Mouse (Mus musculus): ENCODE data around the gene Anks6. TPM values are rescaled to one million over a fixed set of nuclear protein-coding genes. Genes with fewer than 3 reads are reported as not detected.

Anks6 gene
- polyA plus RNA-seq, 1 experiment from 2014 or later = 3.7 TPM

DNA sequence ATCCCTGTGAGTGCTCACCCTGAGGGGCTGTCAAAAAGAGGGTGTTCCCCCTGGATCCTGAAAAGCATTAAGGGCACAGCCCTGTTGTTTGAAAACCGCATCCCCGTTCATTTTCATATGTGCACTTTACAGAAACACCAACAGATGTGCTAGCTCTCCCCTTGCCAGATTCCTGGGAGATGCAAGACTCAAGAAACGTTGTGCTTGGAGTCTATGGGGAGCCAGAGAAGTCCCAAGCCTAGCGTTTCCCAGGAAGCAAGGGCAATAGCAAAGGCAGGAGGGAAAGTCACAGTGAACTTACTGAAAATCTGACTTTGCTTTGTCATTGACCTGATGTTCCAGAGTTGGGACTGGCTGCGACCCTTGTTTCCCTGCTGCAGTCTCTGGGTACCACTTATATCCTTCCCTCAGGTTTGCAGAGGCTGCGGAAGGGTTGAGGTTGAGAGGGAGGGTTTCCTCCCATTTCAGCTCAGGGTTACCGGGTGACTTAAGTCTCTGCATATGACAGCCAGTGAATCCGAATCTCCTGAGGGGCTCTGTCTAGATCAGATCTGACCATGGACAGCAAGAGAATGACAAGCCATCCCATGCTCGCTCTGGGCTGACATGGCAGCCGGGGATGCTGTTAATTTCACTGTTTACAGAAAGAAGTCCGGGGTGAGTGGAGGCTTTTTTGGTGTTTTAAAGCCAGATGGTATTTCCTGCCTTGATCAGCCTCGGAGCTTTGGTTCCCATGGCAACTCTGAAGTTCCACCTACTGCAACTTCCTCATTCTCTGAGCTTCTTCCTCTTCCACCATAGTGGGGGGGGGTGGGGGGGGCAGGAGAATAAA, 46.6 kb downstream of the Anks6 start:
- no peak overlapping the region for H3K27ac ChIP-seq (replicated peaks)
- ATAC-seq (ENCODE audit: low FRiP score, low TSS enrichment) (no peak; the same call in 1 of the 2 replicates), DNase-seq (ENCODE audit: low spot score) (no peak)
- H3K4me3 ChIP-seq (ENCODE audit: low read depth, low read length) = no peak overlapping the region
- no peak overlapping the region for H3K9ac ChIP-seq (ENCODE audit: low read length)
- WGBS = 40% methylated on average over 12 of the region's 12 CpGs
- no peak overlapping the region for H3K4me2 ChIP-seq (replicated peaks; ENCODE audit: low read depth)
- no peaks in the 10 kb centered on the region for H3K36me3 ChIP-seq (ENCODE audit: control insufficient read depth, insufficient read depth, low read length)
- H3K9me3 ChIP-seq (ENCODE audit: control insufficient read depth, low read length) = no peaks in the 10 kb centered on the region
- no peaks in the 10 kb centered on the region for H3K4me1 ChIP-seq (replicated peaks; ENCODE audit: control insufficient read depth, insufficient read depth)
- no peak for TF ChIP-seq CTCF (IDR thresholded peaks at IDR 0.05; ENCODE audit: low read depth)
- no peak for TF ChIP-seq EP300 (optimal IDR thresholded peaks at IDR 0.05)
- H3K27me3 ChIP-seq (ENCODE audit: control insufficient read depth, insufficient read depth, low read length) = no peaks in the 10 kb centered on the region

DNA sequence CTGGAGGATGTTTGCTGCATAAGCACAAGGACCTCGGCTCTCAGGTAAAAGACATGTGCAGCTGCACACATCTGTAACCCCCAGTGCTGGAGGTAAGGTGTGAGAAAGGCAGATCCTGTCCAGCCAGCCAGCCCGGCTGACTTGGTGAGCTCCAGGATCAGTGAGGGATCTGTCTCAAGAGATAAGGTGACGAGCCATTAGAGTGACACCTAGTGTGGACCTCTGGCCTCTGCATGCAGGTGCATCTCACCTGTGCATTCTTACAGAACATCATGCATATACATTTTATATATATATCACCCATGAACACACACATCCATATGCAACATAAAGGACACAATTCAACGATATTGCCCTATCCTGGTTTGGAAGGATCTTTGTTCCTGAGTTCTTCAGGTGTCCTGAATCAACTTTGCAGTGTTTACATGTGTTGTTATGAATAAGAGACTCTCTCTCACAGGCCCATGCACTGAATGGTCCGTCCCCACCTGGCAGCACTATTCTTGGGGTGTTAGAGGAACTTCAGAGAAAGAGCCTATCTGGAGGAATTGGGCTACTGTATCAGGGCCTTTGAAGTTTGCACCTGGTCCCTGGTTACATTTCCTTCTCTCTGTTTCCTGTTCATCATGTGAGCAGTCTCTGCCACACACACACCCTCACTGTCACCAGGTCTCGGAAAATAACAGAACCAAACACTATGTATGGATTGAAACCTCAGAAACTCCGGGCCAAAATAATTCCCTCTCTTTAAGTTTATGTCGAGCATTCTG, 56.4 kb downstream of the Anks6 start:
- Histone ChIP-seq H3K4me2 (replicated peaks; ENCODE audit: low read depth) (no peak overlapping the region), H3K4me1 (replicated peaks; ENCODE audit: control insufficient read depth, insufficient read depth) (no peaks in the 10 kb centered on the region), H3K9me3 (ENCODE audit: control insufficient read depth, low read length) (no peaks in the 10 kb centered on the region), H3K36me3 (ENCODE audit: control insufficient read depth, insufficient read depth, low read length) (no peaks in the 10 kb centered on the region), H3K27ac (replicated peaks) (no peak overlapping the region), H3K27me3 (ENCODE audit: control insufficient read depth, insufficient read depth, low read length) (no peaks in the 10 kb centered on the region), H3K9ac (ENCODE audit: low read length) (no peak overlapping the region), H3K4me3 (ENCODE audit: low read depth, low read length) (no peak overlapping the region)
- TF ChIP-seq EP300 (optimal IDR thresholded peaks at IDR 0.05) (no peak), CTCF (IDR thresholded peaks at IDR 0.05; ENCODE audit: low read depth) (peak; percentile 44)
- WGBS = 52% methylated on average over 8 of the region's 8 CpGs
- no peak for DNase-seq (ENCODE audit: low spot score)
- ATAC-seq (ENCODE audit: low FRiP score, low TSS enrichment) = no peak

DNA sequence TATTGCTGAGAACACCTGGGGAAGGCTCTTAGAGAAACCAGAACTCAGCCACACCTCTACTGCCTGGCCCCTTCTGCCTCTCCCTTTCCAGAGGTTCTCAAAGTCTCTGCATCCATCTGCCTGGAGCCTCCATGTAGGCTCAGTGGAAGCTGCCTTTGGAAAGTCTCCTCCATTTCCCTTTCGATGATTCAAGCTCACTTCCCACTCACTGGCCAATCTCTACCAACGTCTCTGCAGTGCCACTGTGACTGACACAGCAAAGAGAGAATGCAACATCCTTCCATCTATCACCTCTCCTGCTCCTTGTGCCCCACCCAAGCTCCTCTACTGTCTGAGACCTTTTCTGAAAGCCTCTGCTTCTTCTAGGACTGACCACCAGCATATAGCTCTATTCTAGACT, 59.3 kb downstream of the Anks6 start:
- H3K27ac ChIP-seq (replicated peaks) = no peak overlapping the region

DNA sequence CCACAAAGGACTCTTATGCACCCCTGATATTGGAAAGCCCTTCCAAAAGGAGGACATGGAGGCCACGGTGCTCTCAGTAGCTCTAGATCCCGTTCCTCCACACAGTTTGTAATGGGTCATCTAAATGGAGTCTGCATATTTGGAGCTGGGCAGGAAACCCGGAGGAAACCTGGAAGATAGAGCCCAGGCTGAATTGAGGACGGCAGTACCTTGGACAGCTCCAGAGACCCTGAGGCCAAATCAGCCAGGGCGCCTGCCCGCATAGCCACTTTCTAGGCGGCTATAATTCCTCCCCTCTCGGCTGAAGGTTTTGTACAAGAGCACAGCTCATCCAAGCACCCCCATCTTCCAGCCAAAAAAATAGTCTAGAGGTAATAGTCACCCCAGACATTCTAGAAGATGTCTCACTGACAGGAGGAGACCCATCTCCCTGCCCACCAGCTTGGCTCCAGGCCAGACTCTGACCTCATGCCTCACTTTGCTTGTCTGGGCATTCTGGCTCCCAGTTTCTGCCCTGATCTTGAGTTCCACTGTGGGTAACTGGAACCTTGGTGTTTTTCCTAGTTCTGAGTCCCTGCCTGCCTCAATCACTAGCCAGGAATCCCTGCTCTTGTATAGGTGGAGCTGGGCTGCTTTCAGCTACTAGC, 64.3 kb downstream of the Anks6 start:
- WGBS = 8% methylated on average over 8 of the region's 8 CpGs
- Histone ChIP-seq H3K27ac (replicated peaks) (no peak overlapping the region), H3K27me3 (ENCODE audit: control insufficient read depth, insufficient read depth, low read length) (peaks cover 25% of the 10 kb centered on the region), H3K9ac (ENCODE audit: low read length) (no peak overlapping the region), H3K4me2 (replicated peaks; ENCODE audit: low read depth) (no peak overlapping the region), H3K9me3 (ENCODE audit: control insufficient read depth, low read length) (no peaks in the 10 kb centered on the region), H3K36me3 (ENCODE audit: control insufficient read depth, insufficient read depth, low read length) (no peaks in the 10 kb centered on the region), H3K4me1 (replicated peaks; ENCODE audit: control insufficient read depth, insufficient read depth) (no peaks in the 10 kb centered on the region), H3K4me3 (ENCODE audit: low read depth, low read length) (no peak overlapping the region)
- peak; percentile 54 for DNase-seq (ENCODE audit: low spot score)
- TF ChIP-seq CTCF (IDR thresholded peaks at IDR 0.05; ENCODE audit: low read depth) (no peak), EP300 (optimal IDR thresholded peaks at IDR 0.05) (no peak)
- ATAC-seq (ENCODE audit: low FRiP score, low TSS enrichment) = no peak

More for the DNA sequence above, 59.3 kb downstream of the Anks6 start:
- Histone ChIP-seq H3K9me3 (ENCODE audit: control insufficient read depth, low read length) (no peaks in the 10 kb centered on the region), H3K9ac (ENCODE audit: low read length) (no peak overlapping the region), H3K36me3 (ENCODE audit: control insufficient read depth, insufficient read depth, low read length) (no peaks in the 10 kb centered on the region), H3K4me2 (replicated peaks; ENCODE audit: low read depth) (no peak overlapping the region), H3K4me1 (replicated peaks; ENCODE audit: control insufficient read depth, insufficient read depth) (no peaks in the 10 kb centered on the region), H3K27me3 (ENCODE audit: control insufficient read depth, insufficient read depth, low read length) (no peaks in the 10 kb centered on the region), H3K4me3 (ENCODE audit: low read depth, low read length) (no peak overlapping the region)
- no peak for ATAC-seq (ENCODE audit: low FRiP score, low TSS enrichment)
- 92% methylated on average over 2 of the region's 2 CpGs for WGBS
- no peak for DNase-seq (ENCODE audit: low spot score)
- no peak for TF ChIP-seq EP300 (optimal IDR thresholded peaks at IDR 0.05)
- TF ChIP-seq CTCF (IDR thresholded peaks at IDR 0.05; ENCODE audit: low read depth) = no peak

DNA sequence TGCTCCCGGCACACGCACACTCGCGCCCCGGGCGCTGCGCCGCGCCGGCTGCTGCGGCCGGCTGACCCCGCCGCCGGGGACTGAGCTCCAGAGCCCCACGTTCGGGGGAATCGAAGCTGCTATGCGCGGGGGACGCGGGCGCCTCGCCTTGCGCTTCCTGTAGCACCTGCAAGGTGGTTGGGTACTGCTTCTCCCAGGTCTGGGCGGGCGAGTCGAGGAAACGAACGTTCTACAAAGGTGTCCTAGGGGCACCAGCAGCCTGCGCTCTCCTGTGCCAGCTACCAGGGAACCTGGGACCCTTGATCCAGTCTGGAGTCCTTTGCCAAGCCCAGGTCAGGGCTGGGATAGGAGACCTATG, 65.3 kb downstream of the Anks6 start:
- Histone ChIP-seq H3K4me3 (ENCODE audit: low read depth, low read length) (peak overlapping the region; percentile 45), H3K36me3 (ENCODE audit: control insufficient read depth, insufficient read depth, low read length) (no peaks in the 10 kb centered on the region), H3K4me2 (replicated peaks; ENCODE audit: low read depth) (peak overlapping the region; percentile 73), H3K4me1 (replicated peaks; ENCODE audit: control insufficient read depth, insufficient read depth) (no peaks in the 10 kb centered on the region), H3K9ac (ENCODE audit: low read length) (no peak overlapping the region), H3K27ac (replicated peaks) (no peak overlapping the region), H3K9me3 (ENCODE audit: control insufficient read depth, low read length) (no peaks in the 10 kb centered on the region), H3K27me3 (ENCODE audit: control insufficient read depth, insufficient read depth, low read length) (peaks cover 25% of the 10 kb centered on the region)
- ATAC-seq (ENCODE audit: low FRiP score, low TSS enrichment) (no peak), DNase-seq (ENCODE audit: low spot score) (no peak)
- TF ChIP-seq CTCF (IDR thresholded peaks at IDR 0.05; ENCODE audit: low read depth) (no peak), EP300 (optimal IDR thresholded peaks at IDR 0.05) (no peak)
- under 1% methylated on average over 29 of the region's 31 CpGs for WGBS
